7 mouse cellular contexts compared by ENCODE assay signal in the genomic region with DNA sequence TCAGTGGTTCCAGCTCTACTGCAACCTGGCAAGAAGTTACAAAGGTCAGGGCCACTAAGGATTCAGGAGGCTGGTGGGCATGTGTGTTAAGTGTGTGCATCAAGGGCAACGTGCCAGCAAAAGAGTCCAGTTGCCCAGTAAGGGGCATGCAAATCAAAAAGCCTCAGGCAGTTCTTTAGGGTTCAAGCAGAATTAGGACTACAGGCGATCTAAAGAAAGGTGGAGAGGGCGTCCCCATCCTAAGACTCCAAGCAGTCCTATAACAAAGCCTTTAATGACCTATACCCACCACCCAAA. TPM values are rescaled to one million over a fixed set of nuclear protein-coding genes. Genes with fewer than 3 reads are reported as not detected.
DNase-seq lines count a peak whose midpoint lies in the region; ATAC-seq and TF ChIP-seq lines count a peak whose summit lies in the region.

No protein-coding gene starts in this region.

- peak overlapping the region; percentile 84 for H3K9ac ChIP-seq in ES-Bruce4 (ENCODE audit: low read depth, poor library complexity, severe bottlenecking)
- H3K9ac ChIP-seq in forebrain, embryonic 16.5 days (replicated peaks; ENCODE audit: low read depth, low read length): peak overlapping the region; percentile 90
- H3K9ac ChIP-seq in stomach, embryonic 14.5 days (replicated peaks; ENCODE audit: low read depth, low read length): peak overlapping the region; percentile 66

- no peak for TF ChIP-seq CTCF in C2C12 (IDR thresholded peaks at IDR 0.05; ENCODE audit: control insufficient read depth, insufficient read depth, insufficient read length)
- TF ChIP-seq CTCF in ES-Bruce4 (IDR thresholded peaks at IDR 0.05; ENCODE audit: low read depth, low read length): no peak

- H3ac ChIP-seq in C2C12 (ENCODE audit: control insufficient read depth, insufficient read length, low read depth): peak overlapping the region; percentile 94

- peaks cover 31% of the 10 kb centered on the region for H3K79me3 ChIP-seq in C2C12 (ENCODE audit: low read depth)

- TF ChIP-seq POLR2A in ES-Bruce4 (IDR thresholded peaks at IDR 0.05; ENCODE audit: insufficient read depth, low read length): no peak

- H3K79me2 ChIP-seq in C2C12 (ENCODE audit: control insufficient read depth, insufficient read depth): peaks cover 63% of the 10 kb centered on the region

- no peak for TF ChIP-seq EP300 in ES-Bruce4 (IDR thresholded peaks at IDR 0.05; ENCODE audit: insufficient read depth, low read depth, low read length)

- H3K9me3 ChIP-seq in ES-Bruce4 (replicated peaks; ENCODE audit: control insufficient read depth, insufficient read depth, low read length, poor library complexity, severe bottlenecking): no peaks in the 10 kb centered on the region
- H3K9me3 ChIP-seq in forebrain, embryonic 16.5 days (ENCODE audit: control insufficient read depth, low read length): no peaks in the 10 kb centered on the region
- H3K9me3 ChIP-seq in stomach, embryonic 14.5 days (ENCODE audit: control insufficient read depth, low read depth, low read length): no peaks in the 10 kb centered on the region

- peak; percentile 32 to 61 for DNase-seq in kidney, postnatal 4 days
- DNase-seq in urinary bladder, postnatal 10 days (ENCODE audit: low spot score): no peak
- DNase-seq in frontal cortex, adult 2 months (ENCODE audit: extremely low spot score in 1 of 2, low spot score in 1 of 2): no peak

- H3K27me3 ChIP-seq in C2C12 (ENCODE audit: control insufficient read depth, insufficient read depth, insufficient read length) (no peaks in the 10 kb centered on the region), ES-Bruce4 (ENCODE audit: control insufficient read depth, insufficient read depth, low read length, poor library complexity, severe bottlenecking) (no peaks in the 10 kb centered on the region)
- H3K27me3 ChIP-seq in forebrain, embryonic 16.5 days (replicated peaks; ENCODE audit: control insufficient read depth, insufficient read depth, low read length): no peaks in the 10 kb centered on the region
- H3K27me3 ChIP-seq in stomach, embryonic 14.5 days (ENCODE audit: control insufficient read depth, insufficient read depth, low read length): no peaks in the 10 kb centered on the region

- H3K4me3 ChIP-seq in C2C12 (ENCODE audit: insufficient read depth, poor library complexity, severe bottlenecking) (peak overlapping the region; percentile 92), ES-Bruce4 (ENCODE audit: low read depth, low read length) (peak overlapping the region; percentile 85)
- H3K4me3 ChIP-seq in forebrain, embryonic 16.5 days (replicated peaks; ENCODE audit: low read length): peak overlapping the region; percentile 56
- peak overlapping the region; percentile 72 for H3K4me3 ChIP-seq in stomach, embryonic 14.5 days (ENCODE audit: low read depth, low read length)

- ATAC-seq in forebrain, embryonic 16.5 days: no peak
- no peak for ATAC-seq in stomach, embryonic 14.5 days (ENCODE audit: insufficient number of reproducible peaks, insufficient read depth, low FRiP score, low read depth)

- H3K36me3 ChIP-seq in C2C12 (ENCODE audit: control insufficient read depth, insufficient read depth) (peaks cover 57% of the 10 kb centered on the region), ES-Bruce4 (ENCODE audit: control insufficient read depth, insufficient read depth, low read length, poor library complexity, severe bottlenecking) (peaks cover 36% of the 10 kb centered on the region)
- H3K36me3 ChIP-seq in forebrain, embryonic 16.5 days (ENCODE audit: control insufficient read depth, insufficient read depth): peaks cover 24% of the 10 kb centered on the region
- H3K36me3 ChIP-seq in stomach, embryonic 14.5 days (ENCODE audit: control insufficient read depth, insufficient read depth, low read length): peaks cover 44% of the 10 kb centered on the region

- H3K4me1 ChIP-seq in ES-Bruce4 (ENCODE audit: control insufficient read depth, insufficient read depth, low read length): peaks cover 2% of the 10 kb centered on the region
- peaks cover 30% of the 10 kb centered on the region for H3K4me1 ChIP-seq in forebrain, embryonic 16.5 days (replicated peaks; ENCODE audit: control insufficient read depth, insufficient read depth, low read length)
- H3K4me1 ChIP-seq in stomach, embryonic 14.5 days (ENCODE audit: control insufficient read depth, insufficient read depth, low read length): peaks cover 23% of the 10 kb centered on the region

- peak overlapping the region; percentile 90 for H3K4me2 ChIP-seq in forebrain, embryonic 16.5 days (ENCODE audit: low read length)
- peak overlapping the region; percentile 75 for H3K4me2 ChIP-seq in stomach, embryonic 14.5 days (replicated peaks; ENCODE audit: low read depth, low read length)

- WGBS in forebrain, embryonic 16.5 days: 25% methylated on average over 3 of the region's 3 CpGs
- WGBS in stomach, embryonic 14.5 days: 16% methylated on average over 3 of the region's 3 CpGs

- H3K27ac ChIP-seq in ES-Bruce4 (ENCODE audit: insufficient read depth, low read length): peak overlapping the region; percentile 36
- H3K27ac ChIP-seq in forebrain, embryonic 16.5 days (ENCODE audit: low read length): peak overlapping the region; percentile 90
- H3K27ac ChIP-seq in stomach, embryonic 14.5 days (ENCODE audit: low read length): peak overlapping the region; percentile 73

TF ChIP-seq in C2C12, 6 proteins besides CTCF, POLR2A, EP300 and RAD21:
- TF ChIP-seq MYOG (IDR thresholded peaks at IDR 0.05; ENCODE audit: control insufficient read depth, extremely low read depth, insufficient read length) (no peak), USF1 (IDR thresholded peaks at IDR 0.05; ENCODE audit: low read depth) (no peak), MYOD1 (IDR thresholded peaks at IDR 0.05; ENCODE audit: control insufficient read depth, insufficient read length, low read depth) (no peak), FOSL1 (IDR thresholded peaks at IDR 0.05; ENCODE audit: insufficient read depth, low read length, poor library complexity, severe bottlenecking) (no peak), MAX (IDR thresholded peaks at IDR 0.05) (no peak), CEBPB (IDR thresholded peaks at IDR 0.05; ENCODE audit: low read depth) (no peak)
TF ChIP-seq in C2C12: peak in this region for 0.

RNA-seq across cellular contexts. Expression of gene Rnf167, which starts 0.8 kb away (rescaled TPM):
- 9.0 TPM for polyA plus RNA-seq in C2C12 (2012; fragmentation: generic; extraction: Trizol)
- polyA plus RNA-seq in ES-Bruce4 (2011; ENCODE audit: insufficient read depth, insufficient read length, low read depth, missing spikeins): 55.2 and 61.8 TPM in 2 replicates
- polyA plus RNA-seq in forebrain, embryonic 16.5 days (2015; fragmentation: Nextera tagmentation; extraction: Ambion mirVana): 133 and 135 TPM in 2 replicates
- polyA plus RNA-seq in stomach, embryonic 14.5 days (2014; fragmentation: Nextera tagmentation; extraction: Ambion mirVana): 118 and 120 TPM in 2 replicates
- 119 and 125 TPM in 2 replicates for polyA plus RNA-seq in frontal cortex, adult 2 months (2012; rRNA removed)

RNA-seq across cellular contexts. Expression of gene Slc25a11, which starts 1.1 kb away (rescaled TPM):
- polyA plus RNA-seq in C2C12 (2012; fragmentation: generic; extraction: Trizol): 136 TPM
- 45.0 and 48.0 TPM in 2 replicates for polyA plus RNA-seq in ES-Bruce4 (2011; ENCODE audit: insufficient read depth, insufficient read length, low read depth, missing spikeins)
- 159 and 174 TPM in 2 replicates for polyA plus RNA-seq in forebrain, embryonic 16.5 days (2015; fragmentation: Nextera tagmentation; extraction: Ambion mirVana)
- polyA plus RNA-seq in stomach, embryonic 14.5 days (2014; fragmentation: Nextera tagmentation; extraction: Ambion mirVana): 151 and 157 TPM in 2 replicates
- 132 and 138 TPM in 2 replicates for polyA plus RNA-seq in frontal cortex, adult 2 months (2012; rRNA removed)

RNA-seq across cellular contexts. Expression of gene Gp1ba, which starts 7.3 kb away (rescaled TPM):
- polyA plus RNA-seq in C2C12 (2012; fragmentation: generic; extraction: Trizol) (0.13 TPM), ES-Bruce4 (2011; ENCODE audit: insufficient read depth, insufficient read length, low read depth, missing spikeins) (not detected in 2 replicates)
- polyA plus RNA-seq in forebrain, embryonic 16.5 days (2015; fragmentation: Nextera tagmentation; extraction: Ambion mirVana): 0.15 and 0.17 TPM in 2 replicates
- polyA plus RNA-seq in stomach, embryonic 14.5 days (2014; fragmentation: Nextera tagmentation; extraction: Ambion mirVana): 0.21 and 0.22 TPM in 2 replicates
- polyA plus RNA-seq in frontal cortex, adult 2 months (2012; rRNA removed): not detected in 2 replicates

RNA-seq across cellular contexts. Expression of gene Pfn1, which starts 8.2 kb away (rescaled TPM):
- polyA plus RNA-seq in C2C12 (2012; fragmentation: generic; extraction: Trizol) (4,207 TPM), ES-Bruce4 (2011; ENCODE audit: insufficient read depth, insufficient read length, low read depth, missing spikeins) (630 and 707 TPM in 2 replicates)
- 642 and 656 TPM in 2 replicates for polyA plus RNA-seq in forebrain, embryonic 16.5 days (2015; fragmentation: Nextera tagmentation; extraction: Ambion mirVana)
- 2,006 and 2,065 TPM in 2 replicates for polyA plus RNA-seq in stomach, embryonic 14.5 days (2014; fragmentation: Nextera tagmentation; extraction: Ambion mirVana)
- 273 and 299 TPM in 2 replicates for polyA plus RNA-seq in frontal cortex, adult 2 months (2012; rRNA removed)

RNA-seq across cellular contexts. Expression of gene Eno3, which starts 10.8 kb away (rescaled TPM):
- 1,151 TPM for polyA plus RNA-seq in C2C12 (2012; fragmentation: generic; extraction: Trizol)
- 14.7 and 15.7 TPM in 2 replicates for polyA plus RNA-seq in ES-Bruce4 (2011; ENCODE audit: insufficient read depth, insufficient read length, low read depth, missing spikeins)
- polyA plus RNA-seq in forebrain, embryonic 16.5 days (2015; fragmentation: Nextera tagmentation; extraction: Ambion mirVana): 6.5 and 8.2 TPM in 2 replicates
- 12.3 and 14.5 TPM in 2 replicates for polyA plus RNA-seq in stomach, embryonic 14.5 days (2014; fragmentation: Nextera tagmentation; extraction: Ambion mirVana)
- 23.9 and 28.4 TPM in 2 replicates for polyA plus RNA-seq in frontal cortex, adult 2 months (2012; rRNA removed)

Comparison
In these comparisons a context has a peak if more than half of its experiments do, and no peak if none do; other contexts are left out.
1. H3K27ac ChIP-seq: peak in every context shown above with its lines; median percentile 90 in forebrain, embryonic 16.5 days; 73 in stomach, embryonic 14.5 days; 36 in ES-Bruce4.
2. DNase-seq: peak in kidney, postnatal 4 days (2 of 2); none in urinary bladder, postnatal 10 days (single experiment) and frontal cortex, adult 2 months (0 of 2).
3. Peak in every context shown above with its lines, with median percentiles within 50 percentile points of each other: H3K4me3 ChIP-seq and H3K9ac ChIP-seq.